In the genomic region with DNA sequence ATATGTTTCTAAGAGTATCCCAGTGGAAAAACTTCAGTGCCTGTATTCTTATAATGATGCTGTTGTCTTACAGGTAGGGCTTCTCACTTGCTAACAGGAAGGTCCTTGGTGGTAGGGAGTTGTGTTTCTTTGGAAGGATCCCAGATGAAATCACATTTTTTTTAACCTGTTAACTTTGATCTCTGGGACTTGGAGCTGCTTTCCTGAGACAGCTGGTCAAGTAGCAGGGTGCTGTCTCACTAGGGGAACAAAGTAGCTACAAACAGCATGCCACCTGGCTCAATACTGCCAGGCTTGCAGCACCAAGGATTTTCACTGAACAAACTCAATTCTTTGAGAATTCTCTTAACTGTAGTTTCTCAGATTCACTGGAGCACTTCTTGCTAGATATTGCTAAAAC, we compare ENCODE assay signal across 20 mouse cellular contexts. TPM values are rescaled to one million over a fixed set of nuclear protein-coding genes. Genes with fewer than 3 reads are reported as not detected.
DNase-seq lines count a peak whose midpoint lies in the region; ATAC-seq and TF ChIP-seq lines count a peak whose summit lies in the region.
"Had no signal": no experiment of that assay in that cellular context is flagged by ENCODE, and none has a peak within 500 bp of the region (broad histone marks: within the 10 kb centered on the region; RNA-seq: fewer than 3 reads in every experiment).

No protein-coding gene starts in this region.

- no peaks in the 10 kb centered on the region for H3K9me3 ChIP-seq in liver, postnatal 0 days (ENCODE audit: low read length)
- H3K9me3 ChIP-seq: embryonic facial prominence, embryonic 10.5 days; forebrain, embryonic 15.5 days; heart, embryonic 12.5 days; midbrain, embryonic 15.5 days; neural tube, embryonic 13.5 days had no signal

- H3K27me3 ChIP-seq in liver, adult 2 months (ENCODE audit: control insufficient read depth, insufficient read depth, low read length): no peaks in the 10 kb centered on the region
- H3K27me3 ChIP-seq in liver, postnatal 0 days (ENCODE audit: insufficient read depth, low read length): no peaks in the 10 kb centered on the region
- H3K27me3 ChIP-seq: heart, embryonic 12.5 days; midbrain, embryonic 15.5 days; neural tube, embryonic 13.5 days had no signal

- no peak overlapping the region for H3K9ac ChIP-seq in liver, adult 2 months (ENCODE audit: low read depth, low read length)
- H3K9ac ChIP-seq in liver, postnatal 0 days (replicated peaks): no peak overlapping the region
- H3K9ac ChIP-seq: forebrain, embryonic 15.5 days; heart, embryonic 12.5 days; liver, embryonic 14.5 days; midbrain, embryonic 15.5 days; neural tube, embryonic 13.5 days had no signal

- peak overlapping the region; percentile 71; the same call in 1 of the 2 replicates for H3K27ac ChIP-seq in liver, adult 2 months (replicated peaks; ENCODE audit: insufficient read depth, low read depth, low read length)
- no peak overlapping the region for H3K27ac ChIP-seq in liver, postnatal 0 days (ENCODE audit: low read depth)
- H3K27ac ChIP-seq: embryonic facial prominence, embryonic 10.5 days; forebrain, embryonic 15.5 days; liver, embryonic 14.5 days; macrophage; midbrain, embryonic 15.5 days; neural tube, embryonic 13.5 days had no signal

- TF ChIP-seq EP300 in liver, postnatal 0 days (IDR thresholded peaks at IDR 0.05; ENCODE audit: low read depth): no peak

- no peak for TF ChIP-seq POLR2A in liver, adult 2 months (IDR thresholded peaks at IDR 0.05; ENCODE audit: extremely low read depth, insufficient read depth, low read length)

- peaks cover 32% of the 10 kb centered on the region for H3K79me2 ChIP-seq in liver, adult 2 months (ENCODE audit: control insufficient read depth, insufficient read depth, low read length)

- H3K4me1 ChIP-seq in liver, adult 2 months (ENCODE audit: control insufficient read depth, insufficient read depth, low read length): peaks cover 35% of the 10 kb centered on the region
- peaks cover 9% of the 10 kb centered on the region; the same call in 1 of the 2 replicates for H3K4me1 ChIP-seq in liver, postnatal 0 days (ENCODE audit: insufficient read depth)
- H3K4me1 ChIP-seq: forebrain, embryonic 15.5 days; midbrain, embryonic 15.5 days had no signal

- intact Hi-C loops in heart, postnatal 10 days (cut with DNase I): no loop called here

- peak; percentile 40 for DNase-seq in heart, adult 11 months
- no peak for DNase-seq in heart, postnatal 10 days
- DNase-seq in liver, adult 2 months (ENCODE audit: extremely low read depth, low read depth, low spot score): peak; percentile 59
- no peak for DNase-seq in liver, postnatal 0 days
- DNase-seq in cerebellum, adult 9-11 months: peak; percentile 83
- DNase-seq in ovary, postnatal 10 days (ENCODE audit: low spot score): no peak
- no peak for DNase-seq in adipocyte (ENCODE audit: low spot score)
- no peak for DNase-seq in thymus, postnatal 10 days (ENCODE audit: low spot score in 2 of 2)
- DNase-seq: adrenal gland, postnatal 25 days; gastrocnemius, postnatal 10 days; heart, adult 18-20 months; heart, postnatal 14 days; thymus, adult 18-20 months had no signal

- no peaks in the 10 kb centered on the region; the same call in 1 of the 2 replicates for H3K36me3 ChIP-seq in liver, adult 2 months (ENCODE audit: control insufficient read depth, insufficient read depth, low read length)
- 0 out of 2 replicates have a peak, but pooled peaks cover 5% of the 10 kb centered on the region for H3K36me3 ChIP-seq in liver, postnatal 0 days (replicated peaks; ENCODE audit: insufficient read depth, low read length)
- H3K36me3 ChIP-seq: forebrain, embryonic 15.5 days; midbrain, embryonic 15.5 days; neural tube, embryonic 13.5 days had no signal

- no peak for ATAC-seq in liver, postnatal 0 days
- ATAC-seq: forebrain, embryonic 15.5 days; midbrain, embryonic 15.5 days had no signal

- no peak overlapping the region for H3K4me2 ChIP-seq in liver, postnatal 0 days (ENCODE audit: low read depth, low read length)
- H3K4me2 ChIP-seq: forebrain, embryonic 15.5 days; heart, embryonic 12.5 days; midbrain, embryonic 15.5 days; neural tube, embryonic 13.5 days had no signal

- no peak overlapping the region for H3K4me3 ChIP-seq in liver, adult 2 months (ENCODE audit: insufficient read depth, low read depth, low read length)
- H3K4me3 ChIP-seq in liver, postnatal 0 days (ENCODE audit: low read depth, low read length): no peak overlapping the region
- H3K4me3 ChIP-seq: embryonic facial prominence, embryonic 10.5 days; forebrain, embryonic 15.5 days; heart, embryonic 12.5 days; midbrain, embryonic 15.5 days; neural tube, embryonic 13.5 days had no signal

- no peak for TF ChIP-seq CTCF in liver, adult 2 months (IDR thresholded peaks at IDR 0.05; ENCODE audit: low read depth, low read length)
- TF ChIP-seq CTCF in liver, postnatal 0 days (IDR thresholded peaks at IDR 0.05; ENCODE audit: low read depth): no peak

RNA-seq across cellular contexts. Expression of a gene that starts 10.4 kb away (rescaled TPM):
- total RNA-seq in heart, postnatal 10 days (2021): 10 to 100 TPM; 34.3 to 36.6 TPM
- total RNA-seq in liver, adult 2 months (2014; rRNA removed): 53.9 and 61.8 TPM in 2 replicates
- polyA plus RNA-seq in liver, adult 2 months (2012; rRNA removed): 16.9 and 19.3 TPM in 2 replicates
- 3.9 and 4.2 TPM in 2 replicates for polyA plus RNA-seq in liver, postnatal 0 days (2015; fragmentation: Nextera tagmentation; extraction: Ambion mirVana)

RNA-seq across cellular contexts. Expression of a gene that starts 37.2 kb away (rescaled TPM):
- 10 to 100 TPM; 55.1 to 56.9 TPM for total RNA-seq in heart, postnatal 10 days (2021)
- total RNA-seq in liver, adult 2 months (2014; rRNA removed): 32.6 and 35.8 TPM in 2 replicates
- polyA plus RNA-seq in liver, adult 2 months (2012; rRNA removed): 5.3 and 5.4 TPM in 2 replicates
- 16.2 and 17.5 TPM in 2 replicates for polyA plus RNA-seq in liver, postnatal 0 days (2015; fragmentation: Nextera tagmentation; extraction: Ambion mirVana)

Comparison
In these comparisons a context has a peak if more than half of its experiments do, and no peak if none do; other contexts are left out.
1. DNase-seq: peak in heart, adult 11 months (single experiment), liver, adult 2 months (single experiment) and cerebellum, adult 9-11 months (single experiment); none in heart, postnatal 10 days (0 of 2), liver, postnatal 0 days (single experiment), ovary, postnatal 10 days (single experiment), adipocyte (single experiment) and thymus, postnatal 10 days (0 of 2).